Mouse (Mus musculus) cerebellum, postnatal 4 days (tissue): ENCODE measurements around the gene Adam17.
A peak's percentile ranks its signal among the peaks of the same experiment; 100 is the strongest.

Experiments
- DNase-seq, 2 experiments: peaks; one replicate each; pipeline ENCODE4 v3.0.0; 2022; ENCODE audit warnings: low spot score in 2 of 2, mixed read lengths in 1 of 2

Adam17 gene

DNA sequence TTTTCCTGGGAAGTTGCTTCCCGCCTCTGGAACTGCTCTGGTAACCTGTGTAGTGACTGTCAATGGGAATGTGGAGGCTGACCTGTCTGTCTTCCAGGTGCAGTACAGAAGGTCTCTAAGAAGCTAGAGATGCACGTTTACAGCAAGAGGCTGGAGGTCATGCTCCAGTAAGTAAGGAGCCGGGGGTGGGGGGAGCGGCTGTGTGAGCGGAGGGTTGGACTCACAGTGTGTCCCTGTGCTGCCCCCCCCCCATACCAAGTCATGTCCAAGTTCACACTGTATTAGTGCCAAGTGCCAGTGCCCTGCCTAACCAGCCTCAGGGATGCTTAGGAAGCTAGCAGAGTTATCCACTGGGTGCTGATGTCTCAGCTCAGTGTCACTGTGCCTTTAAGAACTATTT lies 61.2 kb downstream of the Adam17 start:
- DNase-seq, result no peak

DNA sequence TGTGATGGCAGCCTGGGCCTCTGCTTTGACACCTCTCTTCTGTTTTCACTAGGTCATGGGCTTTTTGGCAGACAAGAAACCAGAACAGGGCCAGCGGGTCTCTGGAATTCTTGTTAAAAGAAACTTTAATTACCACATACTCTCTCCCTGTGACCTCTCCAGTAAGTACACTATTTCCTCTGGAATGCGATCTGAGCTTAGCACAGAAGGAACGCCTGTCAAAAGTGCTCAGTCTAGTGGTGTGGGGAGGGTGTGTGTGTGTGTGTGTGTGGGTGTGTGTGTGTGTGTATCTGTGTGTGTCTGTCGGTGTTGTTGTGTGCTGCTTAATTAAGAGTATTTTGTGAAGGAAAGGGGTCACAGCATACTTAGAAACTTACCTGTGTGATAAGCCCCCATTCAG lies 66.7 kb downstream of the Adam17 start:
- DNase-seq, result no peak

DNA sequence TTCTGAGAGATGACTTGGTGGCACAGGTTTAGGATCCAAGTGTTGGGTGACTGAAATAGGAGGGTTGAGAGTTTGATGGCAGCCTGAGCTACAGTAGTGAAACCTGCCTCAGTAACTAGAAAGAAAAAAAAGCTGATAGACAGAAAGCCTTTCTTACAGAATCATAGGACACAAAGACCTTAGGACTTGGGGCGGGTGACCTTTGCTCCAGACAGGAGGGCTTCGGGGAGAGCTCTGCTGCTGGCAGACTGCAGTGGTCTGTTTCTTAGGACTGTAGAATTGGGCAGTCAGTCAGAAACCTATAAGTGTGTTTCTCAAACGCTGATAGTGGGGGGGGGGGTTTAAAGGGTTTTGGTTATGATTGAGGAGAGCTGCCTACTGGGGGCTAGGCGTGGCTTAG lies 67.7 kb downstream of the Adam17 start:
- no peak for DNase-seq

DNA sequence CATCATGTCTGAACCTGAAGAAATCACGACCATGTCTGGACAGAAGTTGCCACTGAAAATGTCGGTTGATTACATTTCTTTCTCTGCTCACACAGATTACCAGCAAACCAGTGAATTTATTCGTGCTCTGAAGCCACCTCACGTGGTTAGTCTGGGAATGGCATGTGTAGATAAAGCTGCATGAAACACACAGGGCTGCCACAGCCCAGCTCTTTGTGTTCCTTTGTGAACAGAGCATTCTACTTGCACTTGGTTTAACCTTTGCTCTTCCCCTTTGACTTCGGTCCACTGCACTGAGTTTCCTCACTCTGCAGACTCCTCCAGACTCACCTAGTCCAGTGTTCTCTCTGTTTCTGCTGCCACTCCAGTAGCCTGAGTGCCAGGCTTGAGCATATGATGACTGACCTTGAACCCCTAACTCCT lies 71.1 kb downstream of the Adam17 start:
- no peak for DNase-seq

DNA sequence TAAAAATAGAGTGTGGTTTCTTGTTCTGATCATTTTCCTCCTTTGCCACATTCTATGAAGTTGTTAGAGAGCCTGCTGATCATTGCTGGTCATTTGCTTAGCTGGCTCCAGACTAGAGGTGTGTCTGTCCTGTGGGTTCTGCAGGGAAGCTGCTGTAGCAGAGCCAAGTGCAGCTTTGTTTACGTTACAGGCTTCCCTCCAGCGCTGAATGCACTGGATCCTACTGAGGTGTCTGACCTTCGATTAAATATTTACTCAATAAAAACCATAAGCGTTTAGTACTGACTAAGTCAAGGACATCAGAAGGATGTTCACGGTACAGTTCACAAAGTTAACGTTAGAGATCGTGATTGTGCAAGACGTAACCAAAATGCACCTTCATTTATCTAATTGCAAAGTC lies 71.5 kb downstream of the Adam17 start:
- no peak for DNase-seq

DNA sequence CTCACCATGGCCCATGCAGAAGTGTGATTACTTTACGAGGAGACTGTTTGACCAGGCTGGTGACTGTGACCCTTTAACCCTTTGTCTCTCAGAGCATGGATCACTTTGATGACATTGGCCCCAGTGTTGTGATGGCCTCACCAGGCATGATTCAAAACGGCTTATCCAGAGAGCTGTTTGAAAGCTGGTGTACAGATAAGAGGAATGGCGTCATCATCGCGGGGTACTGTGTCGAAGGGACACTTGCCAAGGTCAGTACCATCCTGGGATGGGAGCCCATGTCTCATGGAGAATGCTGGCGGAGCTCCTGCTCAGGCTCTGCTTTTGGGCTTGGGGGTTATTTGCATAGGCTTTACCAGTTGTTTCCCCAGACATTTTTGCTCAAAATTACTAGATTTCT lies 72.1 kb downstream of the Adam17 start:
- no peak for DNase-seq

DNA sequence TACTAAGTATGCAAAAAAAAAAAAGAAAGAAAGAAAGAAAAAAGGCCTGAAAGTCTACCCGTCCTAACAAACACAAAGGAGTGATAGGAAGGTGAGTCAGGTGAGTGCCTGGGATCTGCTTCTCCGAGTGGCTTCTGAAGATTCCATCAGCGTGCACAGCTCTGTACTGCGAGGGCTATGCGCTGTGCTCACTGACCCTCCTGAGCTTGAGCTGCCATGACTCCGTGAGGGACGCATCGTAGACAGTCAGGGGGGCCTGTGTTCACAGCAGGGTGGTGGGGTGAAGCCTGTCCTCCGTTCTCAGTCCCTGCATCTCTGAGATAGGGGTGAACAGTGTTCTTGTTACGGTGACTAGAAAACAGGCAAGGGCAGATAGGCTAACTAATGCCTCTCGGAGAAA lies 74.6 kb downstream of the Adam17 start:
- no peak for DNase-seq

DNA sequence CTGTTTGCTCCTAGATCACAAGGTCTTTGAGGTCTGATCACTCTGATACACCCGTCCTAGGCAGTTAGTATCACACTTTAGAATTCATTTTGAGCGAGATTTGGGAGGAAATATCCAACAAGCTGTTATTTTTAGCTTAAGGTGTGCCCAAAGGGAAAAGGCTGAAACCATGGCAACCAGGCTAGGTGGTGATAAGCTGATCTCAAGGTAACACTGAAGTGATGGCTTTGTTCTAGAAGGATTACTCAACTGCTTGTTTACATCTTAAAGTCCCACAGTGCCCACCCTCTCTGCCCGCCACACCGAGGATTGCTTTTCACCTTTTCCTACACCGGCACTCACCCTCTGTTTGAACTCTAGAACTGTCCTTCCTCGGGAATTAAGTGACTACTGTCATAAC lies 83.8 kb downstream of the Adam17 start:
- no peak for DNase-seq

DNA sequence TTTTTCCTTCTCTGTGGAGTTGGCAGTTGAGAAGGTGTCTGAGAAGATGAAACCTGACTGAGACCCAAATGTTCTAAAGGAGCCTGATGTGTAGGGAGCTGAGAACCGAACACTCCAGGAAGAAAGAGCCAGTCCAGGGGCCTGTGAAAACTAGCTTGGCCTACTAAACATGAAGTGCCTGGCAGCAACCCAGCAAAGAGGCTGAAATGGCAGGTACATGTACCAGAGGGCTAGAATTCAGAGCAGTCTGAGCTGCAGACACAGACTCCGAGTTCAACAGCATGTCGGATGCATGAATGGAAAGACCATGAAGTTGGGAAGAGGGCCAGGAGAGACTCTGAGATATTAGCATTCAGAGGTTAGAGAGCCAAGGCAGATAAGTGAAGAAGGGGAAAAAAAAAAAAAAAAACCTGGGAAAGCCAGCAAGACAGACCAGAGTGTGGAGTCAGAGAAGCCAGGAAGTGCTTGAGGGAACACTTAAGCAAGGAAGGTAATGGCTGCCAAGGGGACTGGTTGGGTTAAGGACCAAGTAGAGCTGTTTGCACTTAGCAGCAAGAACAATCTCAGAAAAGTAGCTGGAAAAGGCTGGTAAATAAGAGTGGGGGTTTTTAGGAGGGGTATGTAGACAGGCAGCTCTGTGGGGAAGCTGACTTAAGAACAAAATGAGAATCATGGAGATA lies 84.6 kb downstream of the Adam17 start:
- DNase-seq, result no peak

DNA sequence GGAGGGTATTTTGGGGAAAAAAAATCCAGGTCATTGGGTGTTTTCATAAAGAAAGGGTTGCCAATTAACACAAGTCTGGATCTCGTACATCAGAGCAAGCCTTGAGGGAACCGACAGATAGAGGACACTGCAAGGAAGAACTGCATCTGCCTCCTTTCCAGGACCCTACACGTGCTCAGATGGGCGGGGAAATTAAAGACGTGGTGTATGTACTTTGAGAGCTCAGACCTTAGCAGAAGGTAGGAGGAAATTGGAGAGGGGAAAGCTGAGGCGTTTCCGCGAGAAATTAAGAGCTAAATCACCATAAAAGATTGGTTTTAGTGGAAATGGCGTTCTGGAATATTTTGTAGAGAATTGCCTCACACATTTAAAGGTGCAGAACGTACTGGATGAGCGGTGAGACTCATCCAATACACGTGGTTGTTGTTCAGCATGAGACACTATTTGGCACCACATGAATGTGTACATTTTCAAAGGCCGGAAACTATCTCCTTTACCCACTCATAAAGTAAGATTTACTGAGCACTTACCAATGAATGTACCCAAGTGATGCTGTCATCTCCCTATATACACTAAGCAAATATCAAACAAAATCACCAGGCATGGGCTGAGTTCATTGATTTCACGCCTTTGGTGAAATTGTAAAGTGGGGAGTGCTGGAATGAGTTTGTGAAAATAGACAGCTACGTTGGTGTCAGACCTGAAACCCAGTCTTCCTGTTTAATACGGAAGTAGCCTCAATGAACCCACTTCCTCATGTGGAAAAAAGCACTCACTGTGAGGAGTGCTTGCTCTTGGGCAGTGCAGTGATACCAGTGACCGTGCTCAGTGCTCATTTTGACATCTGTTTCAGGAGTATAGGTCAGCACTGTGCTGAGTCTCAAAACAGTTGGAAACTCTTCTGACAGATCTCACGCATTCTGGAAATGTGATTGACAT lies 86.5 kb downstream of the Adam17 start:
- DNase-seq, result peak in 1 of 2 experiments; percentile 10

DNA sequence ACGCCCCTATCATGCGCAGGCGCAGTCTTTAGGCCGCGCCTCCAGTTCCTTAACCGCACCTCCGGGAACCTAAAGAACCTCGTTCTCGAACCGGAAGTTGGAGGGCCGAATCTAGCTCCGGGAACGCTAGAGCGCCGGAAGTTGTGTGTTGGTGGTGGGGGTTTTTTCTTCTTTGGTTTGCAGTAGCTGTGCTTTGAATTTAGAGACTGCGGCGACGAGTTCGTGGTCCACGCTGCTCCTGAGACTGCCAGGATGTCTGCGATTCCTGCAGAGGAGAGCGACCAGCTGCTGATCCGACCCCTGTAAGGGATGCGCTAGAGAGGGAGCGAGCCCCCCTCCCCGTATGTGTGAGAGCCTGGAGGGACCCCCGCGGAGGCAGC lies 87.2 kb downstream of the Adam17 start, which contains the start of gene Itgb1bp1:
TSS of gene Itgb1bp1 (minus strand) at position 42 of the 380 bp plus-strand sequence.
- DNase-seq, result peak; percentile 95 to 98

DNA sequence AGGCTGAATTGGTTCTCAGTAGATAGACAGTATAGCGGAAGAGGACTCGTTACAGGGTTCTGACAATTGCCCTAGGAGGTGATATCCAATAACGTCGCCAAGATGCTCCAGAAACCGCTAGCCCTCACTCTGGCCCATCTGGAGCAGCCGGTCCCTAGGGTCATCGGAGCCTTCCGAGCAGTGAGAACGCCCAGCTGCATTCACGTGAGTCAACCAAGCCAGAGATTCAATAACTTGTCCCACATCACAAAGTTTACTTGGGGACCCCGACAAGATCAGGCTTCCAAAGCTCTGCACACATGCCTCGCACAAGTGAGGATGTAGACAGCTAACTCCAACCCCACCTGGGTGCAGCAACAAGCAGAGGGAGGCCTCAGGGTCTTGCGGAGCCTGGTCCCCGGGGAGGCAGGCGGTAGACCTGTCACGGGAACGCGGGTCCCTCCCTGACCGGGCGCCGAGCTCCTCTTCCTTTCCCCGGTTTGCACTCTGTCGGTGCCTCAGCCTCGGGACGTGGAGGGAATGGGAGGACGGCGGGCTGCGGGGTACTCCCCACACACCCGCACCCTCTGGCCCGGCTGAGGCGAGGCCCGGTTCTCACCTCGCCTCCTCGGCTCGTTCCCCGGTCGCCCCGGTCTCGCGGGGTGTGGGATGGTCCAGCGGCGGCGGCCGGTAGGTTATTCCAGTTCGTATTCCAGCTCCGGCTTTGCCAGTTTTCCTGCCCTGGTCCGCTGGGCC lies 87.8 kb downstream of the Adam17 start:
- DNase-seq, result peak in 1 of 2 experiments; percentile 27

DNA sequence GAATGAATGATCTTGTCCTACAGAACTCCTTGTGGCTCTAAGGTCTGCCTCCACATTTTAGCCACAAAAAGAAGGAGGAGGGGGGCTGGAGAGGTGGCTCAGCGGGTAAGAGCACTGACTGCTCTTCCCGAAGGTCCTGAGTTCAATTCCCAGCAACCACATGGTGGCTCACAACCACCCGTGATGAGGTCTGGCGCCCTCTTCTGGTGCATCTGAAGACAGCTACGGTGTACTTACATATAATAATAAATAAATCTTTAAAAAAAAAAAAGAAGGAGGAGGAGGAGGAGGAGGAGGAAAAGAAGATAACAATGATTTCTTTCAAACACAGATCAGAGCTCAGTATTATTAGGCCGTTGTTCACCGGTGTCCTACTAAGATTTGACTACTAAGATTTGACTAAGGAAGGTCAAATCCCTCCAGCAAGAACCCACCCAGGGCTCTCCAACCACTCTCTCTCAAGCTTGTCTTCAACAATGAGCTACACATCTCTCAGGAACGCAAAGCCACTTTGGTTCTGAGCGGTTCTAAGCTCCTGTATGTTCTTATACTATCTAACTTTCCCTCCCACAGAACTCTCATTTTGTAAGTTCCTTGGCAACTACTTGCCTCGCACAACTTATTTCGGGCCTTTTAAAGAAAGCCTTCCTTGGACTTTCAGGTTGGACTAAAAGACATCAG lies 88.5 kb downstream of the Adam17 start, which contains the start of gene Cpsf3:
TSS of gene Cpsf3 (plus strand) at position 631 of the 681 bp plus-strand sequence.
- no peak for DNase-seq

DNA sequence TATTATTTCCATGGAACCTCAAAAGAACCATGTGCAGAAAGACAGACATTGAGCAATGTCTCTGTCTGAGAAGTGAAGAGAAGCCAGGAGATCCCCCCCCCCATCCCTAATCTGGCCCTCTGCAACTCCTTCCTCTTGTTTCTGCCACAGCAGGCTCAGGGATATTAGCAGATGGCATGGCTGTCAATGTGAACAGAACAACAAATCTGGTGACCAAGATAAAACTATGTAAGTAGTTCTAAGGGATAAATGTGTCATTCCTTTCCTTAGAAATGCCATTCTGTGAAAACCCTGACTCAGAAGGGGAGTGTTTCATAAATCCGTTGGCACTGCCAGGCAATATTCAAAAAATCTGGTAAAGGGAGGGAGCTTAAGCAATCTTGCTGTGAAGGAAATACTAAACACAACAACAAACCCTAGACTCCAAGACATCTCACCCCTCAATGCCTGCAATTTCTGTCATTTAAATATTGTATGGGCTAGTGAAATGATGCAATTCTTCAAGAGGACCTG lies 96.0 kb downstream of the Adam17 start:
- DNase-seq, result no peak

DNA sequence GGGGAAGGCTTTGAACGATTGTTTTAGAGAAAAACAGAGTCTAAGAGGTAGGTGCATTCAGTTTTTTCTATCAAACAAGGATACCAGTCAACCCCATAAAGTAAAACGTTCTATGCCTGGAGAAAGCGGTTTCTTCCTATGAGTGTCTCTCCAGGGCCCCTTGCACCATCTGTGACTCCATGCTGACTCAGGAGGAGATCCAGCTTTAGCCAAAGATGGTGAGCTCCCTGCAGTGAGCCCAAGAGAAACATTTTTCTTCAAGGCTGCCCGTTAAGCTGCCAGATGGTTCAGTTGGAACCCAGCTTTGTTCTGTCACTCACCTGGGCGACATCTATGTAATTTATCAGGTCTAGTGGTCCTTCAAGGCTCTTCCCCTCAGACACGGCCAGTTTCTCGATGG lies 99.0 kb downstream of the Adam17 start:
- no peak for DNase-seq
